Mouse (Mus musculus) liver, embryonic 16.5 days (tissue): ENCODE results near the gene Ezh1. TPM values are rescaled to one million over a fixed set of nuclear protein-coding genes. Genes with fewer than 3 reads are reported as not detected.

ENCODE experiments used
- polyA plus RNA-seq: library from polyadenylated mRNA; unstranded; fragments of >200 nt; fragmentation: Nextera tagmentation; extraction: Ambion mirVana; gene quantifications from 2 replicates; pipeline ENCODE4 v1.2.1, GENCODE M21; 2015

Gene Ezh1
- polyA plus RNA-seq, 1 experiment from 2014 or later = 12.5 TPM

Other genes starting within 250 kb of the Ezh1 start
- 47.5 and 49.9 TPM in 2 replicates for gene Atp6v0a1, start 217.0 kb downstream of the Ezh1 start, polyA plus RNA-seq
- gene Naglu, start 156.5 kb downstream of the Ezh1 start, polyA plus RNA-seq = 7.1 and 7.2 TPM in 2 replicates
- 0.28 and 0.30 TPM in 2 replicates for gene Hsd17b1, start 148.1 kb downstream of the Ezh1 start, polyA plus RNA-seq
- 20.1 and 20.5 TPM in 2 replicates for gene Coasy, start 143.9 kb downstream of the Ezh1 start, polyA plus RNA-seq
- 23.8 and 24.5 TPM in 2 replicates for gene Mlx, start 139.2 kb downstream of the Ezh1 start, polyA plus RNA-seq
- 11.7 and 11.8 TPM in 2 replicates for gene Psmc3ip, start 131.0 kb downstream of the Ezh1 start, polyA plus RNA-seq
- 11.9 and 12.3 TPM in 2 replicates for gene Retreg3, start 106.6 kb downstream of the Ezh1 start, polyA plus RNA-seq
- 34.3 and 36.6 TPM in 2 replicates for gene Tubg1, start 106.5 kb downstream of the Ezh1 start, polyA plus RNA-seq
- gene Tubg2, start 70.6 kb downstream of the Ezh1 start, polyA plus RNA-seq = 0.05 and 0.09 TPM in 2 replicates
- 0.11 and 0.17 TPM in 2 replicates for gene Cntnap1, start 55.9 kb downstream of the Ezh1 start, polyA plus RNA-seq
- 1.1 and 1.7 TPM in 2 replicates for gene Plekhh3, start 55.1 kb downstream of the Ezh1 start, polyA plus RNA-seq
- gene Ccr10, start 51.0 kb downstream of the Ezh1 start, polyA plus RNA-seq = 0.05 and 0.08 TPM in 2 replicates
- gene Ramp2, start 19.6 kb upstream of the Ezh1 start, polyA plus RNA-seq = 20.8 and 21.8 TPM in 2 replicates
- gene Vps25, start 27.2 kb upstream of the Ezh1 start, polyA plus RNA-seq = 72.2 and 75.2 TPM in 2 replicates
- gene Wnk4, start 34.1 kb upstream of the Ezh1 start, polyA plus RNA-seq = 4.3 and 5.4 TPM in 2 replicates
- 0.70 and 0.74 TPM in 2 replicates for gene Cntd1, start 52.5 kb upstream of the Ezh1 start, polyA plus RNA-seq
- 77.7 and 79.9 TPM in 2 replicates for gene Coa3, start 52.7 kb upstream of the Ezh1 start, polyA plus RNA-seq
- 89.6 and 93.6 TPM in 2 replicates for gene Becn1, start 75.8 kb upstream of the Ezh1 start, polyA plus RNA-seq
- 162 and 170 TPM in 2 replicates for gene Psme3, start 89.8 kb upstream of the Ezh1 start, polyA plus RNA-seq
- gene Aoc2, start 98.6 kb upstream of the Ezh1 start, polyA plus RNA-seq = 1.5 and 1.8 TPM in 2 replicates
- 0.05 TPM in 2 replicates for gene Aoc3, start 104.1 kb upstream of the Ezh1 start, polyA plus RNA-seq
- 0.15 and 0.26 TPM in 2 replicates for gene G6pc, start 141.1 kb upstream of the Ezh1 start, polyA plus RNA-seq
- 31.0 and 35.3 TPM in 2 replicates for gene Aarsd1, start 191.2 kb upstream of the Ezh1 start, polyA plus RNA-seq
- 2.2 TPM in 2 replicates for gene Gm27029, start 198.3 kb upstream of the Ezh1 start, polyA plus RNA-seq
- gene Rundc1, start 198.6 kb upstream of the Ezh1 start, polyA plus RNA-seq = 4.7 and 5.2 TPM in 2 replicates
- gene Ptges3l, start 198.9 kb upstream of the Ezh1 start, polyA plus RNA-seq = 0.82 and 2.0 TPM in 2 replicates
- 138 and 160 TPM in 2 replicates for gene Rpl27, start 215.8 kb upstream of the Ezh1 start, polyA plus RNA-seq
- gene Ifi35, start 221.9 kb upstream of the Ezh1 start, polyA plus RNA-seq = 22.4 and 26.5 TPM in 2 replicates
- gene Rnd2, start 238.5 kb upstream of the Ezh1 start, polyA plus RNA-seq = 1.4 and 1.7 TPM in 2 replicates
- gene Vat1, start 239.8 kb upstream of the Ezh1 start, polyA plus RNA-seq = 10.2 and 12.3 TPM in 2 replicates